Mouse (Mus musculus): ENCODE data around the gene Vmn2r40. TPM values are rescaled to one million over a fixed set of nuclear protein-coding genes. Genes with fewer than 3 reads are reported as not detected.
"Not testable (repeated sequence)": the region's sequence is repeated elsewhere in the genome, so short reads cannot be mapped to it uniquely, and the experiment has no call there.

Gene Vmn2r40
- not detected for total RNA-seq (2022)

GRCm38 (mm10) chr7:8931335-8931734 lies at the start of gene Vmn2r40:
Gene Vmn2r40, minus strand, starts transcription at chr7:8931435.
- not testable (repeated sequence) for DNase-seq (ENCODE audit: low spot score)

Other genes starting within 250 kb of the Vmn2r40 start
- not detected for gene Vmn2r39, start 99.4 kb upstream of the Vmn2r40 start, total RNA-seq (2022)
- gene Vmn2r38, start 166.4 kb upstream of the Vmn2r40 start, total RNA-seq (2022), result not detected